Mouse (Mus musculus): ENCODE measurements around the gene Slc38a6.

DNA sequence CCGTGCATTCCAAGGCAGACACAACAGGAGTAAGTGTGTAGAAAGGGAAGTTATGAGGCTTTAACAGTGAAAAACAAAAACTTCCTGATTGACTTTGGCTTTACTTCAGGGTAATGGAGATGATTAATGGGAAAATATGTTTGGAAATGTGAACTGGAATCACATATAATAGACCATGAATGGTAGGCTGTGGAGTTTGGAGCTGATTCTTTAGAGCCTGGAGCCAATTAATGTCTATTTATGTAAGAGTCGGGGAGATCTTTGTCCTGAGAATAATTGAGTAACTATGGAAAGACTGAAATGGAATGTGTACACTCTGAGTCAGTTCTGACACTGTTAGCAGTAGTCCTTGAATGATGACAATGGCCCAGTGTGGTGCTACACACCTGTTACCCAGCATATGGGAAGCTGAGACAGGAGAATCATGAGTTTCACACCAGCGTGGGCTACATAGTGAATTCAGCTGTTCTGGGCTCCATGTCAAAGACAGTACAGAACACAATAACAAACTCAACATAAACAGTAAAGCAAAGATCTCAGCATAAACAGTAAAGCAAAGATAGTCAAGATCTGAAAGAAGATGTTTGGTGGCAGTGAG lies 21.1 kb upstream of the Slc38a6 start:
- TF ChIP-seq CTCF (IDR thresholded peaks at IDR 0.05; ENCODE audit: low read depth) (no peak), EP300 (optimal IDR thresholded peaks at IDR 0.05) (no peak)

All from stomach, postnatal 0 days (tissue).